Mouse (Mus musculus): Measurements from ENCODE around the gene Klf6.

The Klf6 gene

GRCm38 (mm10) chr13:5899021-5899420 lies 37.7 kb downstream of the Klf6 start:
- DNase-seq (ENCODE audit: low read depth, low spot score) = no peak

- DNase-seq (ENCODE audit: low read depth, low spot score) = no peak
Observed at GRCm38 (mm10) chr13:5899641-5900040, 38.4 kb downstream of the Klf6 start.

DNA sequence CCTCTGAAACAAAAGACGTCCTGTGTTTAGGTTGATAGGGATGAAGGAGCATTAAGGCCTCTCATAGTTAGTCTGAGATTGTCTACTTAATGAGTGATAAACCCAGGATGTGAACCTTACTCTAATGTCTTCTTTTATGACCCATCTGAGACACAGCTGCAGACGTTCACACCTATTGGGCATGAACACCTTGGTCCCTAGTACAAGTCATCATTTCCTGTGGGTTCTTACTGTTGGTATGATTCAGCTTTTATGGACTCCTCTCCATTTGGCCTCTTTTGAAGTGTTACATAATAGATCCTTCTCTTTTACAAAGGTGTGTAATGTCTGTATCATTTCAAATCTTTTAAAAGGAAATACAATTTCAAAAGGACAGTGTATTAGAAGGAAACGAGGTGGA lies 51.9 kb downstream of the Klf6 start:
- DNase-seq (ENCODE audit: low read depth, low spot score) = no peak

- no peak for DNase-seq (ENCODE audit: low read depth, low spot score)
Observed at GRCm38 (mm10) chr13:5917360-5917759, 56.1 kb downstream of the Klf6 start.

- no peak for DNase-seq (ENCODE audit: low read depth, low spot score)
Observed at GRCm38 (mm10) chr13:5919966-5920365, 58.7 kb downstream of the Klf6 start.

All from CD4-positive, CD25-positive, alpha-beta regulatory T cell, adult 2 months (primary cell).